Mouse (Mus musculus) midbrain, embryonic 14.5 days (tissue): Measurements from ENCODE around the gene Trim75. TPM values are rescaled to one million over a fixed set of nuclear protein-coding genes. Genes with fewer than 3 reads are reported as not detected.

ENCODE experiments used
- ATAC-seq: fragments of 200-750 bp; cut with Nextera tagmentation; 2 replicates; pipeline ENCODE4 v1.8.0; 2017; ENCODE audit warnings: moderate number of reproducible peaks, moderate library complexity; ENCODE audit not compliant: low FRiP score, low TSS enrichment
- DNase-seq: peaks from one replicate; pipeline ENCODE4 v3.0.0-alpha.2; 2015
- H3K27ac ChIP-seq: fragments of 300-500 bp; sonication (generic); replicated peaks from 2 replicates; pipeline ENCODE4 v1.5.1; 2014; ENCODE audit warnings: mild to moderate bottlenecking, low read depth, low read length, moderate library complexity
- H3K27me3 ChIP-seq: fragments of 300-500 bp; sonication (generic); 2 replicates; pipeline ENCODE4 v1.6.1; 2014; ENCODE audit warnings: low read length, control low read depth, mixed read lengths; ENCODE audit not compliant: control insufficient read depth, insufficient read depth
- H3K36me3 ChIP-seq: fragments of 300-500 bp; sonication (generic); 2 replicates; pipeline ENCODE4 v1.6.1; 2014; ENCODE audit warnings: low read length, control low read depth; ENCODE audit not compliant: control insufficient read depth, insufficient read depth
- H3K4me1 ChIP-seq: fragments of 300-500 bp; sonication (generic); 2 replicates; pipeline ENCODE4 v1.6.1; 2014; ENCODE audit warnings: mild to moderate bottlenecking, antibody characterized with exemption, low read length, control low read depth; ENCODE audit not compliant: control insufficient read depth, insufficient read depth
- H3K4me2 ChIP-seq: fragments of 300-500 bp; sonication (generic); 2 replicates; pipeline ENCODE4 v1.6.1; 2014; ENCODE audit warnings: mild to moderate bottlenecking, low read length, moderate library complexity
- H3K4me3 ChIP-seq: fragments of 300-500 bp; sonication (generic); replicated peaks from 2 replicates; pipeline ENCODE4 v1.5.1; 2014; ENCODE audit warnings: low read depth, low read length
- H3K9ac ChIP-seq: fragments of 300-500 bp; sonication (generic); replicated peaks from 2 replicates; pipeline ENCODE4 v1.6.1; 2014; ENCODE audit warnings: mild to moderate bottlenecking, low read length, moderate library complexity
- H3K9me3 ChIP-seq: fragments of 300-500 bp; sonication (generic); 2 replicates; pipeline ENCODE4 v1.6.1; 2016; ENCODE audit warnings: low read length, control low read depth, mixed read lengths; ENCODE audit not compliant: control insufficient read depth
- whole genome bisulfite sequencing: fragments of 180-500 bp; shearing (Covaris S2); extraction: QIAGEN DNeasy Blood & Tissue Kit; methylation state at CpG from one replicate; pipeline ENCODE4 v1.1.7; 2014; 5-methylcytosine and 5-hydroxymethylcytosine counted together
- polyA plus RNA-seq: library from polyadenylated mRNA; unstranded; fragments of >200 nt; fragmentation: Nextera tagmentation; extraction: Ambion mirVana; gene quantifications from 2 replicates; pipeline ENCODE4 v1.2.1, GENCODE M21; 2014

Trim75 gene
- polyA plus RNA-seq, 1 experiment from 2014 or later: 0.18 TPM

DNA sequence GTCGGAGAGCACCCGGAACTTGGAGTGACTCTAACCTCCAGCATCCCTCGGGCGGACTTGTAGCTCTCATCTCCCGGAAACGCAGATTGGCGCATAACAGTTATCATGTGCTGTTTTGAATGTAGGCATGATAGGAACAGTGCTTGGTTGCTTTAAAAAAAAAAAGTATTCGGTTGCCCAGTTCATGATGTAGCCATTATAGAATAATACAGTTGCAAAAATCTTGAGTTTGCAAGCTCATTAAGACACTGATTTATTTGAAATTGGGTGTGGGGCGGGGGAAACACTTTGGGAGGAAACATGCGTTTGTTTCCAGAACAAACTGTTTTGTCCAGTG lies 40.0 kb downstream of the Trim75 start:
- DNase-seq (no peak), ATAC-seq (no peak; the same call in 1 of the 2 replicates)
- peaks cover 4% of the 10 kb centered on the region; the same call in 1 of the 2 replicates for H3K4me1 ChIP-seq
- H3K4me3 ChIP-seq: peak overlapping the region; percentile 75
- H3K27me3 ChIP-seq: no peaks in the 10 kb centered on the region
- H3K4me2 ChIP-seq: peak overlapping the region; percentile 60
- 10% methylated on average over 10 of the region's 10 CpGs for WGBS
- H3K9ac ChIP-seq: peak overlapping the region; percentile 60
- no peaks in the 10 kb centered on the region for H3K36me3 ChIP-seq
- no peaks in the 10 kb centered on the region for H3K9me3 ChIP-seq
- peak overlapping the region; percentile 80 for H3K27ac ChIP-seq

DNA sequence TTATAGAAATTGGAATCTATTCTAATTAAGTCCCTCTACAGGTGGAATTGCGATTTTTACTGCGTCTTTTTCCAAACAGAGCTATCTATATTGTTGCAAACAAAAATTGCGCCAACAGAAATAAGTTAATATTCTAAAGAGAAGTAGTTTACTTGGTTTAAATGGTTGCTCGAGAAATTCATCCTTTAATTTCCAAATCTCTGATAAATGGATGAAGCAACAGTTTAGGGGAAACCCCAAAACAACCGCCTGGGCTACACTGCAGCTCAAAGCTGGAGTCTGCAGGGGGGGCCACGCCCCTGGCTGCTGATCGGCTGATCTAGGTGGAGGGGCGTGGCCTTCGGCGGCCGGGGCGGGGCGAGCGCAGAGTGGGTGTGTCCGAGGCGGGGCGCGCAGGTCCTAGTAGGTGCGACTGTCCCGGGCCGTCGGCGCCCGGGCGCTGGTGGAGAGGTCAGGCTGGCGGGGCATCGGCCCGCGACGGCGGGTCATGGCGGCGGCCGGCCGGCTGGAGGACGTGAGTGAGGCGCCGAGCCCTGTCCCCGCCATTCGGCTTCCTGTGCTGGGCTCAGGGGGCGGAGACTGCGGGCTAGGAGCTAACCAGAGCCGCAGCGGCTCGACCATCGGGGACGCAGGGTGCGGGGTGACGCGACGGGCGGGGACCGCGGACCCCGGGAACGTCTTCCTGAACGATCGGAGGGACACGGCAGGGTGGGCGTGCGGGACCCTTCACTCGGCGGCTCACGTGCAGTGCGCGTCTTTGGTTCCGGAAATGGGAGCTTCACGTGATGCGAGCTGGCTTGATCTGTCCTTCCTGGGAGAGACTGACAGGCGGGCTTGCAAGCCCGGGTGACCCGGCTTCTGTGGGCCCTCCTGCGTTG lies 40.6 kb downstream of the Trim75 start, which contains the start of gene Tmem192:
TSS of gene Tmem192 (plus strand) at position 366 of the 878 bp plus-strand sequence.
- peak within 1 kb of the TSS; percentile 60 for H3K4me2 ChIP-seq
- no peaks in the 10 kb centered on the region for H3K27me3 ChIP-seq
- peak within 1 kb of the TSS; percentile 75 for H3K4me3 ChIP-seq
- H3K4me1 ChIP-seq: peaks cover 7% of the 10 kb centered on the region; the same call in 1 of the 2 replicates
- peak within 1 kb of the TSS; percentile 80 for H3K27ac ChIP-seq
- DNase-seq (peak; percentile 90), ATAC-seq (peak; percentile 93)
- no peaks in the 10 kb centered on the region for H3K9me3 ChIP-seq
- WGBS: 2% methylated on average over 73 of the region's 73 CpGs
- H3K9ac ChIP-seq: peak within 1 kb of the TSS; percentile 60
- H3K36me3 ChIP-seq: no peaks in the 10 kb centered on the region

DNA sequence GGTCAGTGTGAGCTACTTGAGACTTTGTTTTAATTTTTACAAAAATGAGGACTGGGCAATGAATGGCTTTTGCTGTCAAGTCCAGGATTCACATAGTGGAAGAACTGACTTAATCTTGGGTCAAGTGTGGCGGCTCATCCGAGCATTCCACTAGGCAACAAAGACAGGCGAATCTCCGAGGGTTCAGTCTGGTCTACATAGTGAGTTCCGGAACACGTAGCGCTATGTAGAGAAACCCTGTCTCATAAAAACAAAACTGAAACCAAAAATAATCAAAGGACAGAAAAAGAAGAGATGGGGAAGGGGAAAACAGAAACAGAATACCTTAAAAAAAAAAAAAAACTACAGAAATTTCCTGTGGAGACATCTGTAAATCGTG lies 41.2 kb downstream of the Trim75 start:
- H3K4me2 ChIP-seq: peak overlapping the region; percentile 60
- no peaks in the 10 kb centered on the region for H3K9me3 ChIP-seq
- no peak overlapping the region for H3K9ac ChIP-seq
- H3K4me3 ChIP-seq: 0 out of 2 replicates have a peak overlapping the region, but pooled peaks have one; percentile 75
- 48% methylated on average over 8 of the region's 8 CpGs for WGBS
- H3K4me1 ChIP-seq: peaks cover 7% of the 10 kb centered on the region; the same call in 1 of the 2 replicates
- no peaks in the 10 kb centered on the region for H3K27me3 ChIP-seq
- H3K27ac ChIP-seq: no peak overlapping the region
- DNase-seq (no peak), ATAC-seq (no peak)
- no peaks in the 10 kb centered on the region for H3K36me3 ChIP-seq

DNA sequence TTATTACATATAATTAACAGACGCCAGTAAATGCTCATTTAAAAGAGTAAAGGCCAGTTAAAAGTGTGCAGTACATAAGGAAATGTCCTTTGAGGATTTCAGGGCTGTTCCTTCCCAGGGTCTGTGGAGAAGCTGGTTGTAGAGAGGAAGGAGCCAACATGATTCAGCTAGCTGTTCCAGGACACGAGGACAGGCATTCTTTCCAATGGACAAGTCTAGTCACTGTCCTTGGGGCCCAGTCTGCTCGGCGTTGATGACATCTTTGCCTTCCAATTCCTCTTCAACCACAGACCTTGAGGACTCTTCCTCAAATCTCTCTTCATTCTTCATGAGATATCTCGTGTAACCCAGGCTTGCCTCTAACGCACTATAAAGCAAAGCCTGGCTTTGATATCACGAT lies 42.0 kb downstream of the Trim75 start:
- H3K9ac ChIP-seq: no peak overlapping the region
- H3K27ac ChIP-seq: no peak overlapping the region
- WGBS: 80% methylated on average over 7 of the region's 7 CpGs
- no peak overlapping the region for H3K4me2 ChIP-seq
- H3K4me1 ChIP-seq: peaks cover 7% of the 10 kb centered on the region; the same call in 1 of the 2 replicates
- H3K27me3 ChIP-seq: no peaks in the 10 kb centered on the region
- H3K4me3 ChIP-seq: no peak overlapping the region
- no peaks in the 10 kb centered on the region for H3K9me3 ChIP-seq
- DNase-seq (no peak), ATAC-seq (no peak)
- no peaks in the 10 kb centered on the region for H3K36me3 ChIP-seq

DNA sequence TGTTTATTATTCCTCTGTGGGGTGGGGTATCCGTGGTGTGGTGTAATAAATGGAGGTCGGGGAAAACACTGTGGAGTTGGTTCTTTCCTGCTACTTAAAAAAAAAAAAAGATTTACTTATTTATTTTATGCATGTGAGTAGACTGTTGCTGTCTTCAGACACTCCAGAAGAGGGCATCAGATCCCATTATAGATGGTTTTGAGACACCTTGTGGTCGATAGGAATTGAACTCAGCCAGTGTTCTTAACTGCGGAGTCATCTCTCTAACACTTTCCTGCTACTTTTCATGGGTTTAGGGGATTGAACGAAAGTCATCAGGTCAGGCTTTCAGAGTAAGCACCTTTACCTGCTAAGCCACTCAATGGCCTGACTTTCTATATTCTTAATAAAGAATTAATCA lies 42.8 kb downstream of the Trim75 start:
- DNase-seq: peak; percentile 14
- Histone ChIP-seq H3K4me1 (peaks cover 7% of the 10 kb centered on the region; the same call in 1 of the 2 replicates), H3K4me2 (no peak overlapping the region)

DNA sequence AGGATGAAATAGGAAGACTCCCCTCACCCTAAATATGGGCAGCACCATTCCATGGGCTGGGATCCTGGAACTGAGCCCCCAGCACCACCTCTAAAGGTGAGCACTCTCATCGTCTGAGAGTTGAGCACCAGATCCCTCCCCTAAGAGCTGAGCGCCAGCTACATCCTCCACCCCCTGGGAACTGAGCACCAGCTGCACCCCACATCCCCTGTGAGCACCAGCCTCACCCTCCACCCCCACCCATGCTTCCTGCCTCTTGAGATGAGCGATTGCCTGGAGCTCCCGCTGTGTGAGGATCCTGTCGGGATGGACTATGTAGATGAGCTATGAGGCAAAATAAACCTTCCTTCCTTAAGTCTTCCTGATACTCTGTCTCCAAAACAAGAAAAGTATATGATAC lies 44.7 kb downstream of the Trim75 start:
- no peak overlapping the region for H3K4me3 ChIP-seq
- no peak overlapping the region for H3K27ac ChIP-seq
- peaks cover 7% of the 10 kb centered on the region; the same call in 1 of the 2 replicates for H3K4me1 ChIP-seq
- WGBS: 29% methylated on average over 5 of the region's 5 CpGs
- DNase-seq (no peak), ATAC-seq (no peak)
- no peak overlapping the region for H3K4me2 ChIP-seq
- no peak overlapping the region; the same call in 1 of the 2 replicates for H3K9ac ChIP-seq
- H3K27me3 ChIP-seq: no peaks in the 10 kb centered on the region
- no peaks in the 10 kb centered on the region for H3K9me3 ChIP-seq
- H3K36me3 ChIP-seq: no peaks in the 10 kb centered on the region

More for the DNA sequence above, 42.8 kb downstream of the Trim75 start:
- Histone ChIP-seq H3K27ac (no peak overlapping the region), H3K9ac (no peak overlapping the region), H3K36me3 (no peaks in the 10 kb centered on the region), H3K9me3 (no peaks in the 10 kb centered on the region), H3K4me3 (no peak overlapping the region), H3K27me3 (no peaks in the 10 kb centered on the region)
- ATAC-seq: no peak
- 27% methylated on average over 5 of the region's 5 CpGs for WGBS

DNA sequence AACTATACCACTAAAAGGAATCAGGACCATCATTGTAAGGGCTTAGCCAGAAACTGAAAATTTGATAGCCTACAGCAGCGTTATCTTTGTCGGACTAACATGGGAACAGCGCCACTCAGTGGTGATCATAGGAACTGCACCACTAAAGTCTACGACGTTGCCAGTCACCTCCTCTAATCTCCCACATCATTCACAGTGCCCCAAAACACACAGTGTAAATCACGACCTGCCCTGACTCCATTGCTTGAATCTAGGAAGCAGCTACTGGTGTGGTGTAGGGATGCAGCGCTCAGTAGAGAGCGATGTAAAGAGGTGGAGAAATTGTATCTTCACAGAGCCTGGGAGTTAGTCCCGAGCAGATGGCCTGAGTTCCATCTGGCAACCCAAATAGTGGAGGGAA lies 46.1 kb downstream of the Trim75 start:
- WGBS: 13% methylated on average over 9 of the region's 9 CpGs
- no peaks in the 10 kb centered on the region for H3K36me3 ChIP-seq
- no peaks in the 10 kb centered on the region for H3K27me3 ChIP-seq
- H3K9me3 ChIP-seq: no peaks in the 10 kb centered on the region
- ATAC-seq (peak; percentile 51; the same call in 1 of the 2 replicates), DNase-seq (peak; percentile 92)
- no peak overlapping the region for H3K27ac ChIP-seq
- peaks cover 7% of the 10 kb centered on the region; the same call in 1 of the 2 replicates for H3K4me1 ChIP-seq
- peak overlapping the region; percentile 24; the same call in 1 of the 2 replicates for H3K4me2 ChIP-seq
- H3K9ac ChIP-seq: no peak overlapping the region
- no peak overlapping the region for H3K4me3 ChIP-seq

DNA sequence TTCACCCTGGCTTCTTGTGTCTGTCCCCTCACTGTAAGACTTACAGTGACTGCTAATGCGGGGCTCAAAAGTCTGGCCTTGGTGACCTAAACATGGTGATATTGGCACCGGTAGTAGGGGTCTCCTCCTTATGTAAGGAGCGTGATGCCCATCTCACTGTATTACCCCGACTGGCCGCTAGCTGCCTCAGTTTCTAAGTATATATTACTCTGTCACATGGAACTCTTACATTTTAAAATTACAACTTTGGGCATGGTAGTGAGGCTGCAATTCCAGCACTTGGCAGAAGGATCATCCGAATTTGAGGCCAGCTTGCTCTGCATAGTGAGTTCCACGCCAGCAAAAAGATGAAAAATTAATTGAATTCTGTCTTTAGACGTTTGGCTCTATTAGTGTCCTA lies 46.6 kb downstream of the Trim75 start:
- WGBS: 84% methylated on average over 8 of the region's 8 CpGs
- ATAC-seq (peak; percentile 5; the same call in 1 of the 2 replicates), DNase-seq (no peak)
- Histone ChIP-seq H3K9ac (no peak overlapping the region), H3K27ac (no peak overlapping the region), H3K4me1 (peaks cover 7% of the 10 kb centered on the region; the same call in 1 of the 2 replicates), H3K27me3 (no peaks in the 10 kb centered on the region), H3K4me3 (no peak overlapping the region), H3K36me3 (no peaks in the 10 kb centered on the region), H3K9me3 (no peaks in the 10 kb centered on the region), H3K4me2 (no peak overlapping the region)
